Mouse (Mus musculus): ENCODE data around the gene Ddc. TPM values are rescaled to one million over a fixed set of nuclear protein-coding genes. Genes with fewer than 3 reads are reported as not detected.

Gene Ddc
- total RNA-seq, 2 experiments from 2014 or later: 6.3 to 10.3 TPM

DNA sequence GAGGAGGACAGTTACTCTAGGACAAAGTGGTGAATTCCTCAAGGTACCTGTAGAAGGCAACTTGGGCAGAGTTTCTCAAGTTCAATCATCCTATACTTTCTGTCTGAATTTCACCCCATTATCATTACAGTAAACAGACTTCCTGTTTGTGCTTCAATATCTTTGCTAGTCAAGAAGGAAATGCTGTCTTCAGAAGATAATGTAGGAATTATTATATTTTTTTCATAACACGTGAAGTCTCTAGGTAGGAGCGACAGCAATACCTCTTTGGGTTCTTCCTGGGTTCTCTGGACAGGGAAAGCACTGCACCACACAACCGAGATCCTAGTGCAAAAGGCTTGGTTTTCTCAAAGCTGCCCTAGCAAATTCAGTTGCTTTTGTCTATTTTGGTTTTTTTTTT, 21.6 kb downstream of the Ddc start:
- DNase-seq: no peak

DNA sequence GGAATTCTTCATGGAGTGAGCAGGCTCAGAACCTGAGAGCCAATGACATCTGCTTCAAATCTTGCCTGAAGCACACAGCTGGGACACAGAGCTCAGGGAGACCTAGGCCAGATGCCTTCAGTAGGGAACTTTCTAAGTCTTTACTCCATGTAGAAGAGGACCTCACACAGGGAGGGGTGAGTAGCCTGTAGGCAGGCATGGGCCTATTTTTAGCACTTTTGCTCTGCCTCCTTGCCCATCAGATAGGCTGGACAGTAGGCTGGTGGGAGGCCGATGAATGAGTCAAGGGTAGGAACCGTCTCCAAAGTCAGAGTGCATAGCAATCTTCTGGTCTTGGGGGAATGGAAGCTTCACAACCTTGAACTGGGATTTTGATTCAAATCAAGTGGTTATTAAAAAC, 22.7 kb downstream of the Ddc start:
- DNase-seq: no peak

DNA sequence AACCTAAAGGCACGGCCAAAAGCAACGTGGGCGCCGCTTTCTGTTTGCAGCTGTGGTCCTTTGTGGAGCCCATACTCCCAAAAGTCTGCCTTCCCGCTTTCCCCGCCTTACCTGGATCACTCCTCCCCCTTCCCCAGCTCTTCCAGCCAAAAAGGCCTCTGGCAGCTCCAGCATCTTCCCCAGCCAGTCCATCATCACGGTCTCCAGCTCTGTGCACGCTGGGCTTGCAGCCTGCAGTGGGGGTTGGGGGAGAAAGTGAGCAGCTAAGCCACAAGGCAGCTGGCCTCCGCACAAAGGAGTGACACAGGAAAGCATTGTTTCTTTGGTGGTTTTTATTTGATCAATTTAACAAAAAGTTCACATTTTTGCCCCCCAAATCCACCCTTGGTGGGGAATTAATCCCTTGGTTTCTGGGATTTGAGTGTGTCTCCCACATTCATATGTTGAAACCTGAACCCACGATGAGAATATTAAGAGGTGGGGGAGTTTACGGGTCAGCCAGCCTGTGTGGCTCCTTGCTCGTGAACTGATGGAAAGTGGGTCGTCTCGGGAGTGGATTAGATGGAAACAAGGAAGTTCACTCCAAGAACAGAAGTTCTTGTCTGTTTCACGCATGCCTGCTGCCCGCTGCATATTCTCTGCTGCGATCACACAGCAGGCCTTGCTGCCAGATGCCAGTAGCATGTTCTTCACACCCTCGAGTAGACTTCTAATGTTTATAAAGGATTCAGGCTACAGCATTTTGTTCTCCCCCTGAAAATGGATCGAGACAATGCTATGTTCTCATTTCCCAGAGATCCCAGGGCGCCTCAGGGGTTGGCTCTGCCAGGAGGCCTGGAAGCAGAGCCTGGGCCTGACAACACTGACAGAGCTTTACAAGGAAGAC, 24.7 kb downstream of the Ddc start:
- peak; percentile 23 to 31 for DNase-seq

DNA sequence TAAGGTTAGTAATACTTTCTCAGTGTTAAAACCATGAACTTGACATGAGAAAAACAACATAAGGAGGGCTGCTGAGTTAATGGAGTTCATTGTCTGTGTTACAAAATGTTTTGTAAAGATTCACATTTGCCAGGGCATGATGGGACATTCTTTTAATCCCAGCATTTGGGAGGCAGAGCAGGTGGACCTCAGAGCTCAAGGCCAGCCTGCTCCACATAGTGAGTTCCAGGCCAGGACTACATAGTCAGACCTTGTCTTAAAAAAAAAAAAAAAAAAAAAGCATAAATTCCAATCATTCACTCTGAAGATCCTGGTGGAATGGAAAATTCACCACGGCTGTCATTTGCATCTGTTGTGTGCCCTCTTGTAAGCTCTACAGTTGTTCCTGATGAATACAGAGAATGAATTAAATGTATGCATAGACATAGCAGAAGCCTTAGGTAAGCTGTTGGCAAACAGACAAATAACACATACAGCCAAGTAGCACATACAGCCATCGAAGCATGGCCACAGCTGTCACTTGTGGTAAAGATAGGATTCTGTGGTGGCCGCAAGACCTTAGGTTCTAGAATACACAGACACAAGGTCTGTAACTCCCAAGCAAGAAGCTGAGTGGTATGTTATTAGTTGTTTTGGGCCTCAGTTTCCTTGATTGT, 25.7 kb downstream of the Ddc start:
- no peak for DNase-seq

DNA sequence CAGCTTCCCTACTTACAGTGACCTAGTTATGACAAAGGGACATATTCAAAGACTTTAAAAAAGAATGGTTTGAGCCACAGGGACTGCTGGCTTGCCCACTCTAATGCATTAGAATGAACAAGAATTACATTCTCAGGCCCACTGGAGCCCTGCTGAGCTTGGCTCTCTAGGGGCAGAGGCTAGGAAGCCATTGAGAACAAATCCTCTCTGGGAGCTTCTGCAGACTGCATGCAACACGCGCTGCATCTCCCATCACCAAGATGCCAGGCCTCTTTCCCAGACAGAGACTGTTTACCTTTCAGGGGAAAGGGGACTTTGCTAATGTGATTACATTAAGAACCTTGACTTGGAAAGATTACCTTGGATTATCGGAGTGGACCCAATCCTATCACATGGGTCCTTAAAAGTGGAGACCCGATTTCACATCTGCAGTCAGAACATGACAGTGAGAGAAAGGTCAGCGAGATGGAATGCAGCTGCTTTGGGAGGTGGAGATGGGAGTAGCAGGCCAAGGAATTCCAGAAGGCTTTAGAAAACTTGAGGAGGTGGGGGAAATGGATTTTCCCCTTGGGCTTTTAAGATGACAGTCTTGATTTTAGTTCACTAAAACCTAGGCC, 26.6 kb downstream of the Ddc start:
- no peak for DNase-seq

DNA sequence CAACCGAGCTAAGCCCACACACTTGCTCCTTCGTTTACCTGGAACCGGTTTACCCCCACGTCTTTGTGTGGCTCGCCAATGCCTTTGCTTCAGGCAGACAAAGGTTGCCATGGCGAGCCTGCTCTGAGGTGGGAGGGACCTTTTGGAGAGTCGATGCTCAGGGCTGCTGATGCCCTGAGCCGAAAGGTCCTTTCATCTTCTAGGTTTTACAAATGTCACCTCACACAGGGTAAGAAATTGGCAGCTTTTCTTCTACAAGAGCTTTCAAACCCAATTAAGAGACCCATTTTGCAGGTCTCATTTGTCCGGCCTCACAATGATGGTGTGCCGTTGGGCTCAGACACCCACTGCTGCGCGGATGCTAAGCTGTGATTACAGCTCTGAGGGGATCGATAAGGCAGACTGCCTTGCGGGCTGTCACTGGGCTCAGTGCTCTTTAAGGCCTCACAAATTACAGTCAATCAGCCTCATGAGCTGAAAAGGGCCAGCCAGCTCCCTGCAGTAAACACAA, 29.9 kb downstream of the Ddc start:
- no peak for DNase-seq

DNA sequence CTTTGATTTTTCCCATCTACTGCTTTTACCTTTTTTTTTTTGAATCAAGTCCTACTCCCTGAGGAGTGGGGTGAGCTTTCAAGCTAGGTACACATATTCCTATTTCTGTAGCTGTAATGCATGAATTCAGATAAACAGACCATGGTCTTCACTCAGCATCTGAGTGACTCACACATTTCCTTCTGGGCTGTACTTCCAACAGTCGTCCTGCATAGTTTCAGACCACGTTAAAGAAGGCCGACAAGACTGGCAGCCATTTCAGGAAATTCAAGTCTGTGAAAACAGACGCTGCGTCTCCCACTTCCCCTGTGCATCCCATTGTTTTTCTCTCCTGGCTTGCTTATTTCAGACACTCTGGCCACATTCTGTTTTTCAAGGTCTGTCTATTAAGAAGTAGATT, 31.2 kb downstream of the Ddc start:
- DNase-seq: no peak

DNA sequence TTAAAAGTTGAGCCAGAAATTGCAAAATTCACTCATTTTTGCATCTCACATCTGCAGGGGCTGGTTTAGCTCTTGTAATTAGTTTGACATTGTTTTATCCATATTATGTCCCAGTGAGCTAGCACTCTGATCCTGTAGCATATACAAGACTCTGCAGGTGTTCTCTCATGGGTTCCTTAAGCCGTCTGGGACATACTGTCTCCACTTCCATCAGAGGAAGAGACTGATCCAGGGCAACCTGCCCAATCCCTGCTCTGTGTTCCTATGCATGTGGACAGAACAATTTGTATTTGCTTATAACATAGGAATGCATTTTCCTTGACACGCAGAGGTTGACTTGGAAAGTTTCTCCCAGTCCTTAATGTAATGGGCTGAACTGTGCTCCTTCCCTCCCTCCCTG, 32.8 kb downstream of the Ddc start:
- DNase-seq: no peak

DNA sequence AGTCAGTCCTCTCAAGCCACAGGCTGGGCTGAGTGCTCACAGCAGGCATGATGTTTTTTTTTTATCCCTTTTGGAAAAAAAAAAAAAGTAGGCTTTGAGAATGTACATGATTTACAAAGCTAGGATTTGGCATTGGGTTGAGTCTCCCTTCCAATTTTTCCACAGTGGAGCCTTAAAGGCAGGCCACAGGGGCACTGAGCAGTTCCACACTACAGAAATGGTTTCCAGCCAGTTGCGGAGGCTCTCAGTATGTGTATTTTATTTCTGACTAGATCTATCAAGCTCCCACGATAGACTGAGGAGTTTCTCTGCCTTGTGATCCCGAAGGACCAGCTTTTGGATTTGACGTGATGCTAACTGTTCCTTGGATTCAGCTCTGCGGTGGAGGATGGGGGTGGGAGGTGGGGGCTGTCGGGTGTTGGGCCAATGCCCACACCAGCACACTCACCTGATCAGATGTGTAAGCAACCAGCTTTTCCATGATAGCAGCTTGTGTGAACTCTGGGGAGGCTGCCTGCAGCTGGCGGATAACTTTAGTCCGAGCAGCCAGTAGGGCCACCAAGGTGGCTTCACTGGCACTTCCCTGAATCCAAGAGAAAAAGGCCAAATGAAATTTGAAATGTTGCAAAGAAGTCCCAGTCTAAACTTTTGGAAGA, 33.4 kb downstream of the Ddc start:
- DNase-seq: no peak

DNA sequence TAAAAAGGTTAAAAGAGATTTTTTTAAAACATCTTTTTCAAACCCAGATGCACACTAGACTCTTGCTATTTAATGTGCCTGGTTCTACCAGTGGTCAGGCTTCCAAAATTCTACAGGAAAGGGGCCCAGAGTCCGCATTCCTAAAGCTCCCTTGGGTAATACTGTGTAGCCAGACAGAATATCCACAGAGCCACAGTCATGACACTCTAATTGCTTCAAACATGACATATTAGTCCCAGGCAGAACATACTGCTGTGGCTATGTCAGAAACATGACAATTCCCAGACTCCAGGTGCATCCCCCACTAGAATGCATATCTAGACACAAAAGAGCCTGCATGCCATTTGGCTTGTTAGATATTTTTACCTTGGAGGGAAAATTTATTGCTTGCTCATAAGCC, 35.4 kb downstream of the Ddc start:
- DNase-seq: no peak

DNA sequence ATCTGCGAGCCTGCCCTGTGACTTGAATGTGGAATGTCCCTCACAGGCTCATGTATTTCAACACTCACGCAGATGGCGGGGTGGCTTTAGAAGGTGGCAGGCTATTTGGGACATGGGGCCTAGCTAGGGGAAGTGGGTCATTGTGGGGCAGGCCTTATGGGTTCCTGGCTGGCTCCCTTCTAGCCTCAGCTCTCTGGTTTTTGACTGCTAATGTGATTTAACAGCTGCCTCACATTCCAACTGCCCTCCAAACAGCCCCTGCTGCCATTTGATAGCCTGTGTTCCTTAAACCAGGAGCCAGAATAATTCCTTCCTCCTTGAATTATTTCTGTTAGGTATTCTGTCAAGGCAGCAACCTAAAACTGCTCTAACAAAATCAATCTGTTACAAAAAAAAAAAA, 41.0 kb downstream of the Ddc start:
- DNase-seq: no peak

DNA sequence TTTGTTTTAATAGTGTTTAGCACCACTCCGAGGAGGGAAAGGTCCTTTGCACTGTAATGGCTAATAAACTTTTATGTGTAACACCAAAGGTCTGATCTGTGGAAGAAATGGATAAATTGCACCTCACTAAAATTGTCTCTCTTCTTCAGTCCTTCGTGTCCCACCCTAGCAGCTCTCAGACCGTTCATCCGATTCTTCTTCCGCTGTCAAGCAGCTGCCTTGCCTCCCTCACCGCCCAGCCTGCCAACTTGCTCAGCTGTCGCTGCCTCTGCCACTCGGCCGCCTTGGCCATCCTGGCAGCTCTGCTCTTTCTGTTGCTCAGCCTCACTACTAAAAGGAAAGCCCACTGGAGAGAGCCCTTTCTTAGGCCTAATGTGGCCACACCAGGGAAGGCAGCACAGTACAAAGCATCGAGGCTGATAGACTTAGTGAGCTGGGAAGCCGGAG, 42.2 kb downstream of the Ddc start:
- DNase-seq: peak; percentile 15 to 30

DNA sequence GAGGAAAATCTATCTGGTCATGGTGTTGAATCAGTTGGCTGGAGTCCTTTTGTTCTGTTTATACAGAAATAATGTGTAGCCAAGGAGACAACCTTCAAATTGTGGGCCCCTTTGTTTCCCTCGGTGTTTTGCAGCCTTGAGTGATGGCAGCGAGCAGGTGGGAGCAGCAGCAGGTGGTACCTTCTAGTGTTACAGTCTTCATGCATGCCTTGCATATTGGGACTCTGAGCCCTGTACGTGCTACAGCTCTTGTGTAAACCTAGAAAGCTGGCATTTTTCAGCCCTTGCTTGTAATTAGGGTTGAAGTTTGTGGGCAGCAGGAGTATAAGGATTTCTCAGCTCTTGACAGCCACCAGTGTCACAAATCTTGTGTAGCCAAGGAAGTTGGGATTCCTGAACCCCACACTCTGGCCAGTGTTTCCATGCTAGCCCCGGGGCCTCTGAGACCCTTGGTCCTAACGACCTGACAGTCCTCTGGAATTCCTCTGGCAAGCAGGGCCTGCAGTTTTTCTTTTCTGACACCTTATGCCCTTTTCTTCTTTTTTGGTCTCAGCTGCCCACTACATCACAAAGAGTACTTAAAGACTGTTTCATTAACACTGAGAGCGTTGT, 42.8 kb downstream of the Ddc start:
- DNase-seq: no peak

DNA sequence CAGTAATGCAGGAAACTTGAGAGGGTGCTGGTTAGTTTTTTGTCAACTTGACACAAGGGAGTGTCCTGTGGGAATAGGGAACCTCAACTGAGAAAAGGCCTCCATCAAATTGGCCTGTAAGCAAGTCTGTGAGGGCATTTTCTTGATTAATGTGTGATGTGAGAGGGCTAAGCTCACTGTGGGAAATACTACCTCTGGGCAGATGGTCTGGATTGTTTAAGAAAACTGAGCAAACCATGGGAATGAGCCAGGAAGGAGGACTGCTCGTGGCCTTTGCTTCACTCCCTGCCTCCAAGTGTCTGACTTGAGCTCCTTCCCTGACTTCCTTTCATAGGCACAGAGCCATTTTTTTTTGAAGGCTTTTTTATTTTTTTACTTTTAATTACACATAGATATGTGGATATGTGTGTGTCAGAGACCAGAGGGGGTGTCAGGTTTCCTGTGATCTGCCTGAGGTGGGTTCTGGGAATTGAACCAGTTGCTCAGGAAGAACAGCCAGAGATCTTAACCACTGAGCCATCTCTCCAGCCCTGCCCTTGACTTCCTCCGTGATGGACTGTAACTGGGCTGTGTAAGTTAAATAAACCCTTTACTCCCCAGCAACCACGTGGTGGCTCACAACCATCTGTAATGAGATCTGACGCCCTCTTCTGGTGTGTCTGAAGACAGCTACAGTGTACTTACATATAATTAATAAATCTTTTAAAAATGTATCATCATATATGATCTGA, 44.0 kb downstream of the Ddc start:
- no peak for DNase-seq

DNA sequence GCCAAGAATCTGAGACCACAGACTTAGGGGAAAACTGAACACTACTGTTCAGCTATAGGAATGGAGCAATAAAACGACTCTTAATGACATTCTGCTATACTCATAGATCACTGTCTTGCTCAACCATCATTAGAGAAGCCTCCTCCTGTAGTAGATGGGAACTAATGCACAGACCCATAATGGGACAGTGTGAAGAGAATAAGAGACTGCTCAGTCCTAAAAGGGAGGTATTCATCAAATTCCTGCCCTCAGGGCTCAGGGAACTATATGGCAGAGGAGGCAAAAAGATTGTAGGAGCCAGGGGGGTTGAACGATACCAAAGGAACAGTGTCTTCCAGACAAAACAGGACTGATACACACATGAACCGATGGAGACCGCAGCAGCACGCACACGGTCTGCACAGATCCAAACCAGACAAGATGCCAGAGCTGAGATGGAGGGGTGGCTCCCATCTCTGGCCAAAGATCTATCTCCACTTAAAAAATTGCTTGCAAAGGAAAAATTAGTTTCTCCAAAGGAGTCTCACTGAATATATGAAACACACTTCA, 45.9 kb downstream of the Ddc start:
- no peak for DNase-seq

DNA sequence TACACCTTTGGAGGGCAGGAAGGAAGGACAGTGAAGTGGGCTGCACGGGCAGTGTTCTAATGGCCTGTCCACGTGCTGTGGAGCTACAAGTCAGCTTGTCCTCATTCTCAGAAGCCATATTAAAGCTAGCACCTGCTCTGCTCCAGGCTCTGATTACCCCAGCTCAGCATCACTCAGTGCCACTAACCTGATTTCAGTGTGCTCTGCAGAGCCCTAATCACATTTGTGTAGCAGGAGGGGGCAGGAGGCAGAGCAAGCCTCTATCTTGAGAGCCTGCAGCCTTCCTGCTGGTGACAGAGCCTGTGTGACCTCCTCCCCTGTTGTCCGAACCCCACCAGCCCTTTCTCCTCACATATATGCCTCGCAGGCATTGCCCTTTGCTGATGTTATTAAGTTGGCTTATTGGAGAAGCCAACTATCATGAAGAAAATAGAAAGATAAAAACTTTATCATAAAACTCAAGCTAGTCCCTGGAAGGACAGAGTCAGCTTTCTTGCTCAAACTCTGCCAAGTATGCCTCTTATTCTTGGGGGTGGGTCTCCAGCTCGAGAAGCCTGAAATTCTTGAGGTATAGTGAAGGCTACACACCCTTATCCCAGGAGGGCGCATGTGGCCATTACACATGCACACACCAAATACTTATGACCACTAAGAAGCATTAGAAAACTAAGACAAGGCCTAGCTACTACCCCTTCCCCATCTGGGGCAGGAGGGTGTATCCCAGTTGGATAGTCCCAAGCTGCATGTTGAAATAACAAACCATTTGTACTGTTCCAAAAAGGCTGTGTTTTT, 47.3 kb downstream of the Ddc start:
- DNase-seq: no peak

DNA sequence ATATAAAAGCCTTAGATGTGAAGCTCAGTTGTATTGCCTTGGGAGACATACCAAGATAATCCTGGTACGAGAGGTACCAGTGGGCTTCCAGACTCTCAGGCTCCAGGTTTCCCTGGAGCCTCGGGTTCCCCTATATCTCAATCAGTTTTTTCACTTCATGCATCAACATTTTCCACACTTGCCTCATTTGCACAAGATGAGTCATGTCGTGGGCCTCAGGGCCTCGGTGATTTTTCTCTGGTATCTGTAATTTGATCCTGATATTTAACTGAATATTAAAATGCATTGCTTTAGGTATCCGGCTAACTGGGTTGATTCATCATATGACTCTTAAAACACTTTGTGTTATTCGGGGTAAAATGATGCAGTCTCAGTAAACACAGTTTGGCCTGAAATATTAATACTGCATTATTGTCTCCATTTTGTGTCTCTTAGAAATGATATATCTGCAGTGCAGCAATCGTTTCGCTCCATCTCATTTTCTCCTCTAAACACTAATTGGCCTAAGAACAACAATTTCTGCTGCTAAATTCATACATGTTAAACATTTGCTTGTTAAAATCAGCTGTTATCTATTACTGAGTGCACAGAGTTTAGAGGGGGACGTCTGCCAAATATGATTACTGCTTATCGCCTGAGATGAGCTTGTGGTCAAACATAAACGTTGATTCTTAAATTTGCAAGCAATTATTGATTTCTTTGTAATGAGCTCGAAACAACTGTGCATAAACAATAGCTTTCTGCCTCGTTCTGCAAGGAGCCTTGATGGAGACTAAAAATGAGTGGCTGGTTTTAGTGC, 48.2 kb downstream of the Ddc start:
- no peak for DNase-seq

DNA sequence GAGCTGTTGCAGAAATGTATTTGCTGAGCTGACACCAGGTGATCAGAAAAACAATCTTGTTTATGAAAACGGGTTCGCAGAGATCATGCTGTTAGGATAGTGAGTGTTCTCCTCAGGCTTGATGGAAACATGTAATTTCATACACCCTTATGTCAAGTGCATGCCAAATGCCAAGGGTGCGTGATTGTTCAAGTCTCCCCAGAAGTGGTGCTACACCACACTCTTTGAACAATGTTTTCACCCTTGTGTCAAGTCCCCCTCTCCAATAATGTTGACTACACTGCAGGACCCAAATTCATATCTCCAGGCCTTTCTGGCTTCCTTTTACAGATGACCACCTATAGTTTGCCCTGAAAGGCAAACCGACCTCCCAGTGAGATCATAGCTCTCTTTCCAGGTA, 49.5 kb downstream of the Ddc start:
- no peak for DNase-seq

DNA sequence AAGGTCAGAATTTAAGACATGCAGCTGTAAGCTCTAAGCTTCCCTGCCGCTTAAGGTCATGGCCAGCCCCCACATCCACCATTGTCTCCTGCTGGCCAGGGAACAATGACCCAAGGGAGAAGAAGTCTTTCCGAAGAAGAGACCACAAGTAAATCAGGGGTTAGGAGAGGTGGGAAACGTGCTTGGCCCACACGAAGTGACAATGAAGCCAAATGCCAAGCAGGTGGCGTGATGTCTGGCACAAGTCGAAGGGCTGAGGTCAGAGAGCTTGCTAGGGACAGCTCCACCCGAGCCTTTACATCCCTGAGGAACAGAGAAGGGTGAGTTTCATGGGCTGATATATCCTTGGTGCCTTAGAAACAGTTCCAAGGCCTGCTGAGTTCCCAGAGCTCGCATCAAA, 52.9 kb downstream of the Ddc start:
- DNase-seq: no peak

All from layer of hippocampus, postnatal 36 days (tissue).